Mouse (Mus musculus) cortical plate, adult 2 months (tissue): ENCODE results near the gene Asb8.

Source experiments
- CTCF ChIP-seq: fragments of 200-500 bp; IDR thresholded peaks from 2 replicates; pipeline ENCODE4 v1.5.1; 2011; ENCODE audit warnings: mild to moderate bottlenecking, control low read depth, low read length; ENCODE audit not compliant: insufficient read depth; ENCODE audit errors: extremely low read depth
- POLR2A ChIP-seq: fragments of 200-500 bp; IDR thresholded peaks from 2 replicates; pipeline ENCODE4 v1.6.1; 2011; ENCODE audit warnings: mild to moderate bottlenecking, low read length, control low read depth; ENCODE audit not compliant: insufficient read depth; ENCODE audit errors: extremely low read depth

DNA sequence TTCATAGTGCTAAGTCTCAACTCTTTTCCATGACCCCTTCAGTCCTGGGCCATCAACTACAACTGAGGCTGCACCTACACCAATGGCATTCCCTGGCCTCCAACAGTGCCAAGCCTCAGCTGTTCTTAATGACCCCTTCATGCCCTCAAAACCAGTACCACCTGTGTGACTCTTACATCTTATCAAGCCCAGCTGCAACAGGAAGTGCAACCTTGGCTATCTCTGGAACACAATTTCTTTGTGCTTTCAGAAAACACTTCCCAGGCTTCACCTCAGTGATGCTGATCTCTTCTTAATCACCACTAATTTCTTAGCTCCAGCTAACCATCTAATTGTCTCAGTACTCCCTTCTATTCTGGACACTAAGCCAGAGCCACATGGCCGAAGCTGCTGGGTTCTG is 76.5 kb downstream of the Asb8 start:
- TF ChIP-seq POLR2A, result no peak
- TF ChIP-seq CTCF, result no peak
